In the genomic region with DNA sequence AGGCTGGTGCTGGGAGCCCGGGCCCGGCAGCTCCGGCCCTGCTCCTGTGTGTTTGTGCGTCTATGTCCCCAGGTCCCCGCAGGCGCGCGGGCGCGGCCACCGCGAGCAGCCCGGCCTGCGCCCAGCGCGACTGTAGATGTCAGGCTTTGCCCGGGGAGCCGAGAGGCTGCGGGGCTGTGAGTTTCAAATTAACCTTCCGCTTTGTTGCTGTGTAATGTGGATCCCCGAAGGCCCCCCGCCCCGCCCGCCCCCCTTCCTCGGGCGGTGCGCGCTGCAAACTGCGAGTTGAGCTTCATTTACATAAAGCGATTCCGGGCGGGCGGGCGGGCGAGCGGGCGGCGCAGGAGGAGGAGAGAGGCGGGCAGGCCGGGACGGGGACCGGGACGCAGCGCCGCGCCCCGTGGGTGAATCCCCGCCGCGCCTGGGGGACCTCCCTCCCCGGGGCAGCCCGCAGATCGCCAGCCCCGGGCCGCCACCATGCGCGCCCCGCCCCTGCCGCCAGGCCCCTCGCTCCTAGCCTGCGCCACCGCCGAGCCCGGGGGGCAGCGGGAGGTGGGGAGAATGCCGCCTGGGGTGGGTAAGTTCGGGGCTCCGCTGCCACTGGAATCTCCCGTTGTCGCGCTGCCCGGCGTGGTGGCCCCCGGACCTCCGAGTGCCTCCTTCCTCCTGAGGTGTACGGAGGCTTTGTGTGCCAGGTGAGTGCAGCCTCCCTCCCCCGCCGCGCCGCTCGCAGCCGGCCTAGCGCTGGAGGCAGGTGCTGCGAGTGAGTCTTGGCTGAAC, we compare ENCODE assay signal across 8 mouse cellular contexts.
DNase-seq lines count a peak whose midpoint lies in the region; ATAC-seq and TF ChIP-seq lines count a peak whose summit lies in the region.

No protein-coding gene starts in this region.

- H3K9me3 ChIP-seq in embryonic facial prominence, embryonic 13.5 days: no peaks in the 10 kb centered on the region
- no peaks in the 10 kb centered on the region for H3K9me3 ChIP-seq in heart, embryonic 14.5 days (ENCODE audit: control insufficient read depth, low read length)
- no peaks in the 10 kb centered on the region for H3K9me3 ChIP-seq in kidney, postnatal 0 days (replicated peaks; ENCODE audit: low read length)
- no peaks in the 10 kb centered on the region for H3K9me3 ChIP-seq in lung, postnatal 0 days (ENCODE audit: low read length)

- peak; percentile 39; the same call in 1 of the 2 replicates for TF ChIP-seq CTCF in kidney, postnatal 0 days (IDR thresholded peaks at IDR 0.05; ENCODE audit: low read depth)
- peak; percentile 41 for TF ChIP-seq CTCF in lung, postnatal 0 days (IDR thresholded peaks at IDR 0.05)
- no peak for TF ChIP-seq CTCF in olfactory bulb, adult 2 months (IDR thresholded peaks at IDR 0.05; ENCODE audit: insufficient read depth, low read depth, low read length)

- H3K4me1 ChIP-seq in embryonic facial prominence, embryonic 13.5 days: peaks cover 91% of the 10 kb centered on the region
- H3K4me1 ChIP-seq in heart, embryonic 14.5 days (ENCODE audit: control insufficient read depth in 2 of 2, insufficient read depth in 2 of 2, low read length in 2 of 2): peaks cover 49 to 75% of the 10 kb centered on the region in 2 experiments
- peaks cover 50% of the 10 kb centered on the region for H3K4me1 ChIP-seq in kidney, postnatal 0 days (replicated peaks; ENCODE audit: insufficient read depth, low read length)
- peaks cover 40% of the 10 kb centered on the region for H3K4me1 ChIP-seq in lung, postnatal 0 days (ENCODE audit: insufficient read depth, low read depth, low read length)
- H3K4me1 ChIP-seq in olfactory bulb, adult 2 months (ENCODE audit: control insufficient read depth, insufficient read depth, low read length): peaks cover 9% of the 10 kb centered on the region

- TF ChIP-seq EP300 in lung, postnatal 0 days (IDR thresholded peaks at IDR 0.05): no peak

- peak; percentile 56 to 72 for DNase-seq in urinary bladder, adult 18-20 months (ENCODE audit: low spot score in 2 of 2)
- DNase-seq in urinary bladder, postnatal 10 days (ENCODE audit: low spot score): no peak
- peak; percentile 74 for DNase-seq in kidney, postnatal 0 days (ENCODE audit: low spot score)
- peak; percentile 77 for DNase-seq in lung, postnatal 0 days (ENCODE audit: low spot score)
- DNase-seq in c-Kit-positive CD71-positive TER-119-positive erythroid progenitor cells, embryonic 14.5 days (ENCODE audit: low spot score): no peak

- peak overlapping the region; percentile 82 for H3K4me3 ChIP-seq in embryonic facial prominence, embryonic 13.5 days
- H3K4me3 ChIP-seq in heart, embryonic 14.5 days (ENCODE audit: control insufficient read depth in 1 of 2, insufficient read depth in 1 of 2, low read depth in 1 of 2, low read length in 2 of 2): peak overlapping the region; percentile 75 to 91
- H3K4me3 ChIP-seq in kidney, postnatal 0 days (replicated peaks; ENCODE audit: low read depth, low read length): peak overlapping the region; percentile 82
- peak overlapping the region; percentile 79 for H3K4me3 ChIP-seq in lung, postnatal 0 days (ENCODE audit: low read depth, low read length)
- peak overlapping the region; percentile 49 for H3K4me3 ChIP-seq in olfactory bulb, adult 2 months (ENCODE audit: insufficient read depth, low read depth, low read length)

- no peaks in the 10 kb centered on the region for H3K27me3 ChIP-seq in embryonic facial prominence, embryonic 13.5 days
- no peaks in the 10 kb centered on the region for H3K27me3 ChIP-seq in heart, embryonic 14.5 days (ENCODE audit: control insufficient read depth, insufficient read depth, low read length)
- no peaks in the 10 kb centered on the region for H3K27me3 ChIP-seq in kidney, postnatal 0 days (ENCODE audit: insufficient read depth, low read length)
- no peaks in the 10 kb centered on the region for H3K27me3 ChIP-seq in lung, postnatal 0 days (replicated peaks; ENCODE audit: insufficient read depth, low read length)

- WGBS in embryonic facial prominence, embryonic 13.5 days: under 1% methylated on average over 51 of the region's 84 CpGs
- under 1% methylated on average over 51 of the region's 84 CpGs for WGBS in heart, embryonic 14.5 days
- 0% methylated on average over 63 of the region's 84 CpGs for WGBS in kidney, postnatal 0 days
- WGBS in lung, postnatal 0 days: 3% methylated on average over 32 of the region's 84 CpGs
- WGBS in olfactory bulb, adult 2 months: under 1% methylated on average over 76 of the region's 84 CpGs

- ATAC-seq in embryonic facial prominence, embryonic 13.5 days (ENCODE audit: insufficient number of reproducible peaks, insufficient read depth, low FRiP score, low TSS enrichment, low read depth): peak; percentile 69
- ATAC-seq in heart, embryonic 14.5 days (ENCODE audit: insufficient number of reproducible peaks, insufficient read depth, low FRiP score, low read depth): peak; percentile 68
- ATAC-seq in kidney, postnatal 0 days (replicated peaks; ENCODE audit: low FRiP score, low read depth): peak; percentile 71
- ATAC-seq in lung, postnatal 0 days: peak; percentile 74

- H3K4me2 ChIP-seq in embryonic facial prominence, embryonic 13.5 days: peak overlapping the region; percentile 95
- peak overlapping the region; percentile 72 for H3K4me2 ChIP-seq in heart, embryonic 14.5 days (ENCODE audit: low read length)
- H3K4me2 ChIP-seq in kidney, postnatal 0 days (ENCODE audit: low read length): peak overlapping the region; percentile 96
- H3K4me2 ChIP-seq in lung, postnatal 0 days (replicated peaks; ENCODE audit: low read depth, low read length): peak overlapping the region; percentile 95

- no peak for TF ChIP-seq POLR2A in olfactory bulb, adult 2 months (IDR thresholded peaks at IDR 0.05; ENCODE audit: insufficient read depth, low read depth, low read length)

- H3K27ac ChIP-seq in embryonic facial prominence, embryonic 13.5 days: peak overlapping the region; percentile 96
- peak overlapping the region; percentile 75 to 76 for H3K27ac ChIP-seq in heart, embryonic 14.5 days (replicated peaks in 1 of 2; ENCODE audit: control insufficient read depth in 1 of 2, insufficient read depth in 1 of 2, low read depth in 2 of 2, low read length in 2 of 2)
- H3K27ac ChIP-seq in kidney, postnatal 0 days: peak overlapping the region; percentile 94
- H3K27ac ChIP-seq in lung, postnatal 0 days (ENCODE audit: low read length): peak overlapping the region; percentile 96
- no peak overlapping the region for H3K27ac ChIP-seq in olfactory bulb, adult 2 months (ENCODE audit: insufficient read depth, low read depth, low read length)

- peak overlapping the region; percentile 94 for H3K9ac ChIP-seq in embryonic facial prominence, embryonic 13.5 days
- peak overlapping the region; percentile 83 for H3K9ac ChIP-seq in heart, embryonic 14.5 days (ENCODE audit: low read length)
- peak overlapping the region; percentile 91 for H3K9ac ChIP-seq in kidney, postnatal 0 days (ENCODE audit: low read depth, low read length)
- peak overlapping the region; percentile 86 for H3K9ac ChIP-seq in lung, postnatal 0 days (replicated peaks; ENCODE audit: low read depth)

- no peaks in the 10 kb centered on the region for H3K36me3 ChIP-seq in embryonic facial prominence, embryonic 13.5 days
- H3K36me3 ChIP-seq in heart, embryonic 14.5 days (ENCODE audit: control insufficient read depth, insufficient read depth, low read length): no peaks in the 10 kb centered on the region
- no peaks in the 10 kb centered on the region for H3K36me3 ChIP-seq in kidney, postnatal 0 days (ENCODE audit: insufficient read depth, low read length)
- H3K36me3 ChIP-seq in lung, postnatal 0 days (ENCODE audit: insufficient read depth, low read length): no peaks in the 10 kb centered on the region

Comparison
In these comparisons a context has a peak if more than half of its experiments do, and no peak if none do; other contexts are left out.
1. DNase-seq: peak in urinary bladder, adult 18-20 months (2 of 2), kidney, postnatal 0 days (single experiment) and lung, postnatal 0 days (single experiment); none in urinary bladder, postnatal 10 days (single experiment) and c-Kit-positive CD71-positive TER-119-positive erythroid progenitor cells, embryonic 14.5 days (single experiment).
2. Peak in every context shown above with its lines, with median percentiles within 50 percentile points of each other: ATAC-seq, H3K4me2 ChIP-seq, H3K4me3 ChIP-seq and H3K9ac ChIP-seq.